Mouse (Mus musculus) heart, postnatal 4 days (tissue): ENCODE measurements around the gene Zdhhc1. TPM values are rescaled to one million over a fixed set of nuclear protein-coding genes. Genes with fewer than 3 reads are reported as not detected.

Source experiments
- DNase-seq: peaks from one replicate; pipeline ENCODE4 v3.0.0; 2021
- total RNA-seq, 2 experiments: library from RNA; stranded (reverse); gene quantifications; 2 replicates each; pipeline ENCODE4 v1.2.3; 2021

The Zdhhc1 gene
- total RNA-seq, 2 experiments from 2014 or later, result 14.6 to 15.9 TPM

DNA sequence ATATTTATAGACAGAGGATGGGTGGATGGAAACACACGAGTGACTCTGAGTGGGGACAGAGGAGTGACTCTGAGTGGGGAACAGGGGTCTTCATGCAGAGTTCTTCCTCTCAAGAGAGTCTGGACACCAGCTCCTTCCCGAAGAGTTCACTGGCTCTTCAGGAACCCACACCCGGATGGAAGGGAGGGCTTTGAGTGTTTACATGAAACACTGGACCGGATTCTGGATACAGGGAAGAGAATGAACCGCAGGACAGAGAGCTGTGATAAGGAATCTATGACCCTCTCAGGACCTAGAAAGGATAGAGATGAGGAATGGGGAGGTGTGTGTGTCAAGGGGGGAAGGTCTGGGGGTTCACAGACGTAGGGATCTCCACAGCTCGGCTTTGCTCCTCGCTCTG lies 20.6 kb upstream of the Zdhhc1 start:
- DNase-seq, result no peak

DNA sequence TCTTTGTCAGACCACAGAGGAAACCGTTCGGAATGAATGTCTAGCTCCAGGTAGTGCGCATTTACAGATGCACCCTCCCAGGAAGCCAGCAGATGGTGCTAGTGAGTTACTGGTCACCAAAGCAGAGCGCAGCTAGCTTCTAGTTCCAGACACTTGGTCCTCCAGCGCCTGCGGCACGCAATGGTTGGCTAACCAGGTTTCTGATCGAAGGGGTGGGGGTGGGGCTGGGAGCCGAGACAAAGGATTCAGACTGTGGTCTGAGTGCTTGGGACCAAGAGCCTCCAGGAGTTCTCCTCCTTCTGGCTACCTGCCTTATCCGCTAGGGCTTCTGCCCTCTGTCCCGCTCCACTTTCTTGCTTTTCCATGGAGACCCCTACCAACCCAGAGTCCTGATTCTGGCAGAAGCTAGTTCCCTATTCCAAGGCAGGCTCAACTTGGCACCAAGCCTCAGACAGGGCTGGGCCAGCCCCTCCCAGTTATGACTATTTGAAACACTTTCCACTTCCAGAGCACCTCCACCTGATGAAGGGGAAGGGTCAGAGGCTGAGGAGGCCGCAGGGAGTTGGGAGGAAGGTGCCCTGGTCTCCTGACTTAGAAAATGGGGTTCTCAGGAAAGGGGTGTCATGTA lies 19.4 kb upstream of the Zdhhc1 start:
- DNase-seq, result peak; percentile 84

DNA sequence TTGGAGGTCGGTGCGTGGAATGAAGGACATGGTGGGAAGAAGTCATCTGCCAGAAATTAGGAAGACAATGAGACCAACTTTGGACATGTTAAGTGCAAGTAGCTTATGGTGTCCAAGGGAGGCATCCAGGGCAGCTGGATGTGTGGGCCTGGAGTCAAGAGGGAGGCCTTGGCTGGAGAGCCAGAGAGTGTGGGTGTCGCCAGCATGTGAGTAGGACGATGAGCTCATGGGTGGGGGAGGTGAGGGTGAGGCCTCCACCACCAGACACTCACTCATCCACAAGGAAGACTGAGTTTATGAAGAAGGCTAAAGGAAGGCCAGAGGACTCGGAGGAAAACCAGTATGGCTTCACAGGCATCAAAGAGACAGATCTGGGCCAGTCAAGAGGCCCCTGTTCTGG lies 18.0 kb upstream of the Zdhhc1 start:
- DNase-seq, result peak; percentile 54

DNA sequence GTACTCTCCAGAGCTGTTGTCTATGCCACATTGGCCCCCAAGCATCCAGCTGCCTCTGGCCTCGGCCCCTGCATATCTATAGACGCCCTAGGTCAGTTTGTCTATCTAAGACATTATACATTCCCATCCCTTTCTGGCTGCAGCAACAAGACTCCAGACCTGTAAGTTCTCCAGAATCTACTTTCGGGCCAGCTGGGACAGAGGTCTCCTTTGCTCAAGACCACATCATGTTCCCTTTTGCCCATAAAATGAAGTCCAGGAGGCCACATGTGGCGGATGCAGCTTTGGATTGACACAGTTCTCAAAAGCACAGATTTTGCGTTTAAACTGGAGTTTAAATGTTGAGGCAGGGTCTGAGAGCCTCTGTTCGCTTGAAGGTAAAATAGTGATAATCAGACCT lies 17.5 kb upstream of the Zdhhc1 start:
- DNase-seq, result no peak

DNA sequence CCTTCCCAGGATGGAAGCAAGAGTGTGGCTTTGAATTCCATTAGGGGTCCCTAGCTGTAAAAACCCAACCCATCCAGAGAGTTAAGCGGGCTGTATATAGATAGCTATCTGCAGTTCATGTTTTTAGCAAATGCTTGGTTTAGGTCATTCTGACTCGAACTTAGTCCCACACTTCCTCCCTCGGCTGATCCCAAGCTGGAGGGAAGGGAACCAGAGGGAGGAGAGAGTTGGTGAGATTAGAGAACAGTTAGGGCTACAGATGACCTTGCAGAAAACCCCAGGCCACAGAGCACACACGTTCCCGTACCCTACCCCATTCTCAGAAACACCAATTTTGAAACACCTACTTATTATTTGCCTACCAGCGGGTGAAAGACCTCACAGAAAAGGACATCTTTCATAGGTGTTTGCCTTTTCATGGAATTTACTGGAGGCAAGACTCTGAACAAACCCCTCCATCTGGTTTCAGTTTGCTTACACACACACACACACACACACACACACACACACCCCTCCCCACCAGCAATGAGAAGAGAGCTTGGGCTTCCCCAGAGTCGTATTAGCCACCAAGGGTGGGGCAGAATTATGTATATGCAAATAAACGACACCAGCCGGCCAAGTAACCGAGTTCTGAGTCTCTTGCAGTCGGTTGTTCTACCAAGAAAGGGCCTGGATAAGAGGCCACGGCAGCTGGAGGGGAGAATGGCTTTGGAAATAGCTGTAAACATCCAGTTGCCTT lies 13.5 kb upstream of the Zdhhc1 start:
- DNase-seq, result no peak

DNA sequence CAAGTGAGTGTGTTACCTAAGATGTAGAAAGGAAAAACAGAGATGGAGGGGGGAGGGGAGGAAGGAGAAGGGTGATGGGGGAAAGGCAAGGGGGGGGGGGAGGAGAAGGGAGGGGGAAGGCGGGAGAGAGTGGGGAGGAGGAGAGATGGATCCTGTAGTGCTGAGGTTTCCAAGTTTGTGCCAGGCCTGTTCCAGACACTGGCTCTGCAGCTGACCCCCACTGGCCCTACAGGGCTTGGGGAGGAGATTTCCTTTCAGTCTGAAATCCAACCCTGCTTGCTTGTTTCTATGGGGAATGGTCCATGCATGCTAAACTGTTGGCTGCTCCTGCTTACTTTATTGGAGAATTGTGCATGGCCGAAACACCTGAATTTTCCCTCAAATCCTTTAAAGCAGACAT lies 12.1 kb upstream of the Zdhhc1 start:
- DNase-seq, result no peak

DNA sequence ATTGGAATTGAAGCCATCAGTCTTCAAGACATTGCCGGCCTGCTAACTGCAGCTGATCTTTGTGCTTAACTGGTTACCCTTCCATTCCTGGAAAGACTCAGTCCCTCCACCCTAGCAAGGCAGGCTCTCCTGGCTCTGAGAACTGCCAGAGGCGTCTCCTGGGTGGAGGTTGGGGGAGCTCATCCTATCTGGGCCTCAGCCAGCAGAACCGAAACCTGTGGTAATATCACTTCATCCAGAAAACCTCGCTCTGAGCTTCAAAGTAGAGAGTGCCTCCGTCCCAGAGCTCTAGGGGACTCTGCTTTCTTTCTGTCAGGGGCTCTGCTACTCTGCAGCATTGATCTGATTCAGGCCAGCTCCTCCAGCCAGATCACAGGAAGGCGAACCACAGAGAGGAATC lies 10.3 kb upstream of the Zdhhc1 start:
- DNase-seq, result no peak

DNA sequence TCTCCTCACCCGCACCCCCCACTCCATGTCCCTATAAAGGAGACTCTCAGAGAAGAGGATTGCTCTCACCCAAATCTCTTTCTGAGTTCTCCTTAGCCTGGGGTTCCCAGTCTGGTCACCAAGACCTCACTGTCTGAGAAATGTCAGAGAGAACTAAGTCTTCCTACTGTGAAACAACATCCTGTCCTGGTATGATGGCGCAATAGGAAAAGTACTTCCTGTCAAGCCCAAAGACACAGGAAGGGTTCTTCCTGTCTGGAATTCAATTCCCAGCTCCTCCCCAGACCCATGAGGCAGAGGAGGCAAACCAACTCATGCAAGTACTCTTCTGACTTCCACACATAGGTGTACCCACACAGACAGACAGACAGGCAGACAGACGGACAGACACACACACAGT lies 7.9 kb upstream of the Zdhhc1 start:
- no peak for DNase-seq

DNA sequence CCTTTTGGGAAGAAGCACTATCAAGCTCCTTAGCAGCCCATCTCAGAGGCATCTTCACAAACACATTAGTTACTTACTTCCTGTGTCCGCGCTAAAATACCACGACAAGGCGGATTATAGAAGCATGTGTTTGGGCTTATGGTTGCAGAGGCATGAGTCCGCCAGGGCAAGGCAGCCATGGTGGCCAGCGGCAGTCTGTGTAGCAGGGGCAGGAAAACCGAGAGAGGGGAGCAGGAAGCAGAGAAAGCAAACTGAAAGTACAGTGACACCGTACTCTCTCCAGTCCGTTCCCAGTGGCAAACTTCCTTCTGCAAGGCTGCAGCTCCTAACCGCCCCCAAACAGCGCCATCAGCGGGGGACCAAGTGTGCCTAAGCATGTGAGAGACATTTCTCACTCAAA lies 3.1 kb upstream of the Zdhhc1 start:
- DNase-seq, result no peak

DNA sequence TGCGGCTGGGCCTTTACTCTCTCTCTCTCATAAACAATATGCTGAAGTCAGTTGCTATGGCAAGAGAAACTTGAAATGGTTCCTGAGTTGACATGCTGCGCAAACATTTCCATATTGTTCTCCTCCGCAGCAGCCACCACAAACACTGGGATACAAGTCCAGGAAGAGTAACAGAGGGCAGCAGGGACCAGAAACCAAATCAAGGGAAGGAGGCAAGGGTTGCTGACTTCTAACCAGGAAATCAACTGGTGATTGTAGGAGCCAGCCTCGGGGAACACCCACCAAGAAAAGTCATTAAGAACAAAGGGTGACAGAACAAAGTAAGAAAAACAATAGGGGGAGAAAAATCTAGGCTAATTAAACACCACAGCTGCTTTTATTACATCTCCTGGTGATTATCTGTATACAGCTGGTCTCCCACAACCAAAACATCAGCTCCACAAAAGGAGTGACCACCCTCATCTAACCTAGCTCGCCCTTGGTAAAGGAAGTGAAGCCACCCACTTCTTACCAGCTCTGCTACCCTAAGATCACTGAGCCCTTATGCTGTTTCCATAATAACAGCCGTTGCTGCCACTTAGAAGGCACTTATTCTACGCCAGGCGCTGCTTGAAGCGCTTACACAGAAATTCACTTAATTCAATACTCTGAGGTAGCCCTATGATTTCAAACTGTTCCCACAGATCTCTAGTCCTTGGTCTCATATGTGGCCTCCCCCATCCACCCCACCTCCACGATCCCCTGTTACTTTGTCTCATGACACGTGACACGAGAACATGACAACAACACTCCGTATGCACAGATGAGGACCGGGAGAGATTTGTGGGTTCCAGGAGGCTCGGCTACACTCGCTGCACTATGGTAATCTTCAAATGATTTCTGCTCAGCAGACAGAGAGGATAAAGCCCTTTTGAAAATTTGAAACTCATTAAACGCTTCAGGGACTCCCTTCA lies 1.1 kb downstream of the Zdhhc1 start:
- DNase-seq, result no peak

DNA sequence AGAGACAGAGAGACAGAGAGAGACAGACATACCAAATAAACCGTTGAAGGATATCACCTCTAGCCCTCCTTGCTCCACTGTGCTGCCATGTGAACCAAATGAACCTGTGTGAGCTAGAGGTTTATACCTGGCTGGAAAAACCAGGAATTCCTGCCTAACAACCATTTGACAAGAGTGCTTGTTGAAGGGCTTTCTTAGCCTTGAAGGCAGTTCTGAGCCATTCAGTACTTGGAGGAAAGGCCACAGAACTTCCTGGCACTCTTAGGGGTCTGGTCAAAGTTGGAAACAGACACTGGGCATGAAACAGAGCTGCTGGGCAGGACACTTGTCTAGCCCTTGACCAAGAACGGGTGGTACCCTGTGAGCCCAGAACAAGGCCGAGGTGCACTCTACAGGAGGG lies 2.1 kb downstream of the Zdhhc1 start:
- DNase-seq, result no peak

DNA sequence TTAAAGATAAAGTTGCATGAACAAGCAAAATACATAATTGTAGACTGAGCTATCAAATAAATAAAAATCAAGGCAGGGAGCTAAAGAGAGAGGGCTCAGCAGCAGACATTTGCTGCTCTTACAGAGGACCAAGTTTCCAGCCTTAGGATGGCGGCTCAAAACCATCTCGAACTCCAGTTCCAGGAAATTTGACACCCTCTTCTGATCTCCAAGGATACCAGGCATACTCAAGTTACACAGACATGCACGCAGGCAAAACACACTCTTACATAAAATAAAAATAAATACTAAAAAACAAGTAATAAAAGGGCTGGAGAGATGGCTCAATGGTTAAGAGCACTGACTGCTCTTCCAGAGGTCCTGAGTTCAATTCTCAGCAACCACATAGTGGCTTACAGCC lies 3.2 kb downstream of the Zdhhc1 start:
- DNase-seq, result no peak

DNA sequence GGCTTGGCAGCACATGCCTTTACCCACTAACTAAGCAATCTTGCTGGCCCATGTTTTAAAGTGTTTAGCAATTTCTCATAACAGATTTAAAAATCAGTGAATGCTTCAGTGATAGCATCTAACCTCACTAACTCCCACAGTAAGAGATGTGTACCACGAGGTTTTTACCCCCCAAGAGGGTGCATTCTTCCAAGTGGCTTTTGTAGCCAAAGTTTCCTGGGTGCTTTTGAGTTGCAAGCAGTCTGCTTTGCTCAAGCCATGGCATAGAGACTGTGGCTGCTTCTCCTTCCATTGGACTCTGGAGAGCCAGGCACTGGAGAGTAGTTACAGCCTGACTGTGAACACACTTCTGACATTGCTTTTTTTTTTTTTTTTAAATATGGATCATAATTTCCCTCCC lies 7.4 kb downstream of the Zdhhc1 start:
- DNase-seq, result no peak

DNA sequence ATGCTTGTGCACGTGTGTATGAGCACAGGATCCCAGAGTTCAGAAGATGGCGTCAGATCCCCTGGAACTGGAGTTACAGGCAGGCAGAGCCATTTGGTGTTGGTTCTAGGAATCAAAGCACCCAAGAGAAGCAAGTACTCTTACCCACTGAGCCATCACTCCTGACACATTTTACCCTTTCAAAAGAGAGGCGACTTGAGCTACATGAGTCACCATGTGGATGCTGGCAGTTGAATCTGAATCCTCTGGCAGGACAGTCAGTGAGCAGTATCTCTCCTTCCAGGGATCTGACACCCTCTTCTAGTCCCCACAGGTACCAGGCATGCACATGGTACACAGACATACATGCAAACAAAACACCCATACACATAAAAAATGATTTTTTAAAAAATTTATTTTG lies 8.6 kb downstream of the Zdhhc1 start:
- no peak for DNase-seq

DNA sequence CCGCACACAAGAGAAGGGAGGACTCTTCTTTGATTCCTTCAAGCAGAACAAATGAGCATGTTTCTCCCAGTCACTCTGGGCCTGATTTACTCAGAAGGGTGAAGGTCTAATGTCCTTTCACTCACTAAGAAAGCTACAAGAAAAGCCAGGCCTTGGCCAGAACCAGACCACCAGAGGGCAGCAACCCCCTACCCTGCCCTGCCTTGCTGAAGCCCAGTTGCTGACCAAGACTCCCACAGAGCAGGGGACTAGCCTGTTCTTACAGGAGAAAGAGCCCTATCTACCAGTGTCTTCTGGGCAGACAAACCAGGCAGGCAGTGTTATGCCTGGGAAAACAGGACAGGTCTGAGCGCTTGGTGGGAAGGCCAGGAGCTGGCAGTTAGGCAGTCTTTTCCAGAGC lies 12.3 kb downstream of the Zdhhc1 start:
- DNase-seq, result peak; percentile 82

DNA sequence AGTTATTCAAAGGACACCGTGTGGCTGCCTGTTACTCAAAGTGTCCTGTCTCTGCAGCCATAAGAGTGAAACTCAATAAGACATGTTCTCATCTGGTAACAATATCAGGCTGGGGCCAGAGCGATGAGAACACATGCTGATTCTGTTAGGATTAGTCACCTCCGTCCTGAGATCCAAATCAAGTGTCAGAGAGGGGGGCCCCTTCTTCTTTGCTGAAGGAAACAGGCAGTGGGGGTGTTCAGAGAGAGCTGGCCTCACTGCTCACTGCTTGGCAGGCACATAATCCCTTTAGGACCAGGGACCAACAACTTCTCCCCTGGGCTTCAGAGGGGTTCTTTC lies 12.7 kb downstream of the Zdhhc1 start:
- DNase-seq, result no peak

DNA sequence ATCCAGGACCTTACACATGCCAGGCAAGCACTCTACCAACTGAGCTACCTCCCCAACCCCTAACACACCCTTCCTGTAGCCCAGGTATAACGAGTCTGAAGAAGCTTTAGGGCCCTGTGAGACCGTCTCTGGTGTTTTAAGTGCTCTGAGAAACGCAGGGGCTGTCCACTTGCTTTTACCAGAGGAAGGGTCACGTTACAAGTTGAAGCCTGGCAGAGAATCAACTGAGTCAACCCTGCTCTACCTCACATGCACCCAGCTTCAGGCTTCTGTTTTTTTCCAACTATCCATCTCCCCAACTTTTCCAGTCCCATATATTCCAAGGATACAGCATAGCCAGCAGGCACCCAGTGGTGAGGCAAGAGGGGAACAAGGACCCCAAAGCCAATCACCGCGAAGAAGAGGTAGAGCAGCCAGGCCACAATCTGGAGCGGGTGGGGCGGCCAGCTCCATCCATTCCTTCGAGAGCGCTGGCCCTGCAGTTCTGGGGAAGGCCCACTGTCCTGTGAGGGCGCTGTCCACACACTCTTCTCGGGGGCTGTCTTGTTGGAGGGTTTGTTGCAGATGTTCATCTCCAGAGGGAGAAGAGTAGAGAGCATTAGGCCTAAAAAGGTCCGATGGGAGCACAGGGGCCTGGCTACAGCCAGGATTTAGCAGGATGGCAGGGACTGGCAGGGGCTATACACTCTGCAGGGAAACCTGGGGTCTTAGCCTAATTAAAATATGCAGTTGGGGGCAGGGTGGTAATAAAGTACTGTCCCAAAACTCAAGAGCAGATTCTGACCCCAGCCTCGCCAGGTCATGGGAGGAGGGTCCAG lies 13.3 kb downstream of the Zdhhc1 start:
- DNase-seq, result peak; percentile 81

DNA sequence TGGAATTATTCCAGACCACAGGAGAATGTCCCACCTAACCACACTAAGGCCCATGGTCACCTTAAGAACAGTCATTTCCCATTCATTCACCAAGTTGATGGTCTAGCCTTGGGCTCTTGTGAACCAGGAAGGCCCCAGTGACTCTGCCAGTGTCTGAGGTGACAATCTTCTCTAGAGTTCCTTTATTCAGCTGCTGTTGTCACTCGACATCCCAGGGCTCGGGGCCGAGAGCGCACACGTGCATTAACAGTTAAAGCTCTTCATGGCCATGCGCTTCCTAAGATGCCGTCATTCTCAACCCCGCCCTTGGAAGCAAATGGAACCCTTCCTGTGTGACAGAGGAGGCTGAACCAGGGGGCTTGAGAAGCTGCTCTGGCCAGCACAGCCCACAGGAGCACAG lies 14.6 kb downstream of the Zdhhc1 start:
- DNase-seq, result no peak

DNA sequence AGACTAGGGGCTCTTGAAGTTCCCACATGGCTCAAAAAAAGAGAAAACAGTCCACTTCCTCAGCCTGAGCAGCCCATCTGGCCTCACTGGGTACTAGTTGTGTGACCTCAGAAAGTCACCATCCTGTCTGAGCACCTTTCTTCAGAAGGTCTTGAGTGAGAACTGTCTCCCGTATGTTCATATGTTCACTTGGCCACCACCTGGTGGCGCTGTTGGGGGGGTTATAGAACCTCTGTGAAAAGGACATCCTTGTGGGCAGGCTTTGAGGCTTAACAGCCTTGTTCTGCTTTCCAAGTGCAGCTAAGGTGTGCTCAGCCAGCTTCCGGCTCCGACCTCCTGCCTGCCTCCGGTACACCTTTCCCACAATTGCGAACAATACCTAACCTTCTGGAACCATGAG lies 15.2 kb downstream of the Zdhhc1 start:
- peak; percentile 49 for DNase-seq

DNA sequence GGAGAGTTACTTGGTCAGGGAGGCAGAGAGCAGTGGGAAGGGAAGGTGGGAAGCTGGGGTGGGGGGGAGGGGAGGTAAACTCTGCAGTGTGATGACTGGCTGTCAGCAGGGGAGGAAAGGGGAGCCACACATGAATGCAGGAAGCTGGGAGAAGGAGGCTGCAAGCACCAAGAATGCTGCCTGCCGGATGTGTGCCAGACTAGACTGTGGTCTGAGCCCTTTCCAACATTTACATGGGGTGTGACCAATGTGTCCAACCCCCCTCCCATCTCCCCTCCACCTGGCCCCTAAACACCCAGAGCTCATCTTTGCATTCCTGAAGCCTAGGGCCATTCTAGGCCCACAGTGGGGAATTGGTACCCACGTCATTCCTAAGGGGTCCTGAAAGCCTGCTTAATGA lies 15.7 kb downstream of the Zdhhc1 start:
- DNase-seq, result no peak

DNA sequence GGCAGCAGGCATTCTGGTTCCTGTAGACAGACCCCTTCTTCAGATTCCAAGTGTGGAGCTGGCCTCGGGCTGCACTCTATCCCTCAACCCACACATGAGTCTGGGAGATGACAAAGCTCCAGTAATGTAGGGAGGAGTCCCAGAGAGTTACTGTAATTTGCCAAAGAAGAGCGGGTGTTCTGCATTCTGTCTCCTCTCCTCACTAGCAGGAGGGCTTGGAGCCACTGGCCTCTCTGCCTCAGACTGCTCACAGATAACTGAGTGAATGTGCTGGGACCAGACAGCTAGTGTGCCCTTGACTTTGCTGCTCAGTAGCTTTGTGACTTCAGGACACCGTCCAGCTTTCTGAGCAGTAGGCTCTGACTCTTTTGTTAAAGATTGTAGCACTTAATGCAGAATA lies 18.9 kb downstream of the Zdhhc1 start:
- no peak for DNase-seq

DNA sequence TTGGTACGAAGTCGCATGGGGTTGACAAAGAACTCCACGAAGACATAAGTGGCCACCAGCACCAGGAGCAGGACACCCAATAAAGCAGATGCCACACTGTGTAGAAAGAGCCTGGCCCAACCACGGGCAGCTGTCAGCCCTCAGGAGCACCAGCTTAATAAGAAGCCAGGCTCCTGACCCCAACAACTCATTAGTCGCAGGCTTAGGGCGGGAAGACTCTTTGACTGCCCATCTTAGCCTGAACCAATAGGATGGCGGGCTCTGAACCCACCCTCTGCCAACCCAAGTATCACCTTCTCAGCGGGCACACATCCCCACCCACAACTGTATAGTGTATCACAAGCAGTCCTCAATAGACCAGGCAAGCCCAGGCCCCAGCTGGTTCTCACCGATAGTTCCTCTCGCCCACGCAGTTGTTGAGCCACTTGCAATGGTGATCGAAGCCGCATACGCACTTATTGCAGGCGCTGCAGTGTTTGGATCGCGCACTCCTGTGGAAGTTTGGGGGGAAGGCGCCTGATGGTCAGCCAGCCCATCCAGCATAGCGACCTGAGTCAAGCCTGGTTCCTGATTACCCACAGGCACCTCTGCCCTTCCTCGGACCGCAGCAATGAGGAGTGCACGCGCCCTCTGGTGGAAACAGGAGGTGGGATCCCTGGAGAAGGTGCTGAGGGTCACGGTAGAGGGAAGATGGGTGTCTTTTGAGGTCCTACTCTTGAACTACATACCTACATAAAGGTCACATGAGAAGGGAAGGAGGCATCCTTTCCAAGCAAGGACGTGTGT lies 19.9 kb downstream of the Zdhhc1 start:
- DNase-seq, result peak; percentile 80
